Mouse (Mus musculus): Measurements from ENCODE around the gene Ifitm10.
"Not testable (repeated sequence)": the region's sequence is repeated elsewhere in the genome, so short reads cannot be mapped to it uniquely, and the experiment has no call there.

Ifitm10 gene

GRCm38 (mm10) chr7:142320906-142321305 is 52.6 kb downstream of the Ifitm10 start:
- DNase-seq (ENCODE audit: low read depth) = no peak

GRCm38 (mm10) chr7:142319124-142319523 is 54.4 kb downstream of the Ifitm10 start:
- no peak for DNase-seq (ENCODE audit: low read depth)

GRCm38 (mm10) chr7:142317216-142317615 is 56.3 kb downstream of the Ifitm10 start:
- no peak for DNase-seq (ENCODE audit: low read depth)

GRCm38 (mm10) chr7:142316558-142316957 is 57.0 kb downstream of the Ifitm10 start:
- DNase-seq (ENCODE audit: low read depth) = no peak

GRCm38 (mm10) chr7:142314600-142315285 is 58.8 kb downstream of the Ifitm10 start:
- no peak for DNase-seq (ENCODE audit: low read depth)

GRCm38 (mm10) chr7:142303929-142304328 is 69.6 kb downstream of the Ifitm10 start:
- not testable (repeated sequence) for DNase-seq (ENCODE audit: low read depth)

- DNase-seq (ENCODE audit: low read depth) = no peak
These were observed 70.3 kb downstream of the Ifitm10 start, which contains the start of gene Krtap5-4 for GRCm38 (mm10) chr7:142303249-142303648. TSS of gene Krtap5-4 (plus strand) at chr7:142303549.

GRCm38 (mm10) chr7:142297018-142297417 is 76.5 kb downstream of the Ifitm10 start, which contains the start of gene Krtap5-1:
TSS of gene Krtap5-1 (minus strand) at chr7:142297118.
- DNase-seq (ENCODE audit: low read depth) = not testable (repeated sequence)

- not testable (repeated sequence) for DNase-seq (ENCODE audit: low read depth)
These were observed 77.4 kb downstream of the Ifitm10 start for GRCm38 (mm10) chr7:142296108-142296507.

- DNase-seq (ENCODE audit: low read depth) = no peak
These were observed 78.1 kb downstream of the Ifitm10 start for GRCm38 (mm10) chr7:142295418-142295817.

- not testable (repeated sequence) for DNase-seq (ENCODE audit: low read depth)
These were observed 79.7 kb downstream of the Ifitm10 start for GRCm38 (mm10) chr7:142293851-142294250.

- not testable (repeated sequence) for DNase-seq (ENCODE audit: low read depth)
These were observed 87.5 kb downstream of the Ifitm10 start for GRCm38 (mm10) chr7:142285910-142286612.

GRCm38 (mm10) chr7:142285130-142285835 is 88.3 kb downstream of the Ifitm10 start:
- DNase-seq (ENCODE audit: low read depth) = no peak

GRCm38 (mm10) chr7:142284615-142285080 is 88.9 kb downstream of the Ifitm10 start:
- peak; percentile 79 for DNase-seq (ENCODE audit: low read depth)

- DNase-seq (ENCODE audit: low read depth) = peak; percentile 19
These were observed 89.4 kb downstream of the Ifitm10 start for GRCm38 (mm10) chr7:142284023-142284591.

- DNase-seq (ENCODE audit: low read depth) = not testable (repeated sequence)
These were observed 90.7 kb downstream of the Ifitm10 start for GRCm38 (mm10) chr7:142282847-142283246.

- not testable (repeated sequence) for DNase-seq (ENCODE audit: low read depth)
These were observed 94.3 kb downstream of the Ifitm10 start for GRCm38 (mm10) chr7:142279291-142279690.

GRCm38 (mm10) chr7:142278183-142278582 is 95.4 kb downstream of the Ifitm10 start:
- DNase-seq (ENCODE audit: low read depth) = not testable (repeated sequence)
